In genomic region chr5:149067501-149067961, GRCm38 (mm10) we compare ENCODE assay signal across 11 mouse cellular contexts.
DNase-seq lines count a peak whose midpoint lies in the region.
"Had no signal": no experiment of that assay in that cellular context is flagged by ENCODE, and none has a peak within 500 bp of the region (broad histone marks: within the 10 kb centered on the region; RNA-seq: fewer than 3 reads in every experiment).

No protein-coding gene starts in this region.

- DNase-seq in spleen, adult 12 weeks (ENCODE audit: low spot score), result peak; percentile 12
- no peak for DNase-seq in spleen, postnatal 36 days (ENCODE audit: low spot score in 2 of 2)
- peak; percentile 64 for DNase-seq in R1 (ENCODE audit: low read depth, low spot score)
- DNase-seq in induced T-regulatory cell, adult 2 months (ENCODE audit: low read depth), result peak; percentile 58
- DNase-seq in thymus, postnatal 14 days, result peak; percentile 40
- DNase-seq in right cerebral cortex, adult 2 months (ENCODE audit: low spot score in 2 of 2), result no peak
- no peak for DNase-seq in B cell, adult 2 months
- DNase-seq: cerebellum, postnatal 36 days; gastrocnemius, postnatal 14 days; layer of hippocampus, postnatal 36 days; lung, embryonic 14.5 days had no signal

Comparison
In these comparisons a context has a peak if more than half of its experiments do, and no peak if none do; other contexts are left out.
1. DNase-seq: peak in spleen, adult 12 weeks (single experiment), R1 (single experiment), induced T-regulatory cell, adult 2 months (single experiment) and thymus, postnatal 14 days (single experiment); none in spleen, postnatal 36 days (0 of 2), right cerebral cortex, adult 2 months (0 of 2) and B cell, adult 2 months (0 of 2).